15 mouse cellular contexts compared by ENCODE assay signal in genomic region chr11:118014391-118014995, GRCm38 (mm10). TPM values are rescaled to one million over a fixed set of nuclear protein-coding genes. Genes with fewer than 3 reads are reported as not detected.
DNase-seq lines count a peak whose midpoint lies in the region; ATAC-seq lines count a peak whose summit lies in the region.
"Had no signal": no experiment of that assay in that cellular context is flagged by ENCODE, and none has a peak within 500 bp of the region (broad histone marks: within the 10 kb centered on the region; RNA-seq: fewer than 3 reads in every experiment).

No protein-coding gene starts in this region.

- no peaks in the 10 kb centered on the region for H3K27me3 ChIP-seq in splenic B cell, adult 2 months (ENCODE audit: control insufficient read depth, insufficient read depth, low read length, poor library complexity, severe bottlenecking)
- H3K27me3 ChIP-seq: embryonic facial prominence, embryonic 15.5 days had no signal

- peak; percentile 85 for DNase-seq in A20 (ENCODE audit: low read depth, low spot score)
- DNase-seq in CD4-positive helper T cell, adult 2 months (ENCODE audit: low read depth, low spot score) = peak; percentile 76
- DNase-seq in splenic B cell, adult 2 months (ENCODE audit: low read depth, low spot score) = peak; percentile 64
- no peak for DNase-seq in embryo, embryonic 9.5 days (ENCODE audit: extremely low spot score)
- DNase-seq in urinary bladder, adult 18-20 months (ENCODE audit: low spot score in 2 of 2) = no peak
- no peak for DNase-seq in lung, postnatal 25 days (ENCODE audit: low spot score)
- DNase-seq: cerebellum, postnatal 25 days; gastrocnemius, postnatal 10 days; heart, postnatal 10 days; kidney, adult 11 months; midbrain, embryonic 14.5 days; right cerebral cortex, postnatal 4 days had no signal

- ATAC-seq in inflammation-experienced regulatory T-cells, adult 6 months = peak; percentile 79
- ATAC-seq: forebrain, embryonic 14.5 days had no signal

- H3K36me3 ChIP-seq in splenic B cell, adult 2 months (ENCODE audit: control insufficient read depth, insufficient read depth, low read length, poor library complexity, severe bottlenecking) = peaks cover 3% of the 10 kb centered on the region; the same call in 1 of the 2 replicates

RNA-seq across cellular contexts. Expression of gene Pgs1, which starts 28.4 kb away (rescaled TPM):
- polyA plus RNA-seq in inflammation-experienced regulatory T-cells, adult 6 months (2017; shearing (Covaris generic)) = 10 to 100 TPM; 26.4 to 38.4 (median 36.7) TPM

RNA-seq across cellular contexts. Expression of gene Socs3, which starts 44.6 kb away (rescaled TPM):
- 10 to 100 TPM; 21.7 to 47.4 (median 28.6) TPM for polyA plus RNA-seq in inflammation-experienced regulatory T-cells, adult 6 months (2017; shearing (Covaris generic))

Comparison
In these comparisons a context has a peak if more than half of its experiments do, and no peak if none do; other contexts are left out.
1. DNase-seq: peak in A20 (single experiment), CD4-positive helper T cell, adult 2 months (single experiment) and splenic B cell, adult 2 months (single experiment); none in embryo, embryonic 9.5 days (single experiment), urinary bladder, adult 18-20 months (0 of 2) and lung, postnatal 25 days (single experiment).